Mouse (Mus musculus): ENCODE measurements around the gene Zfp382. TPM values are rescaled to one million over a fixed set of nuclear protein-coding genes. Genes with fewer than 3 reads are reported as not detected.

Zfp382 gene
- polyA plus RNA-seq, 1 experiment: 0.64 TPM

DNA sequence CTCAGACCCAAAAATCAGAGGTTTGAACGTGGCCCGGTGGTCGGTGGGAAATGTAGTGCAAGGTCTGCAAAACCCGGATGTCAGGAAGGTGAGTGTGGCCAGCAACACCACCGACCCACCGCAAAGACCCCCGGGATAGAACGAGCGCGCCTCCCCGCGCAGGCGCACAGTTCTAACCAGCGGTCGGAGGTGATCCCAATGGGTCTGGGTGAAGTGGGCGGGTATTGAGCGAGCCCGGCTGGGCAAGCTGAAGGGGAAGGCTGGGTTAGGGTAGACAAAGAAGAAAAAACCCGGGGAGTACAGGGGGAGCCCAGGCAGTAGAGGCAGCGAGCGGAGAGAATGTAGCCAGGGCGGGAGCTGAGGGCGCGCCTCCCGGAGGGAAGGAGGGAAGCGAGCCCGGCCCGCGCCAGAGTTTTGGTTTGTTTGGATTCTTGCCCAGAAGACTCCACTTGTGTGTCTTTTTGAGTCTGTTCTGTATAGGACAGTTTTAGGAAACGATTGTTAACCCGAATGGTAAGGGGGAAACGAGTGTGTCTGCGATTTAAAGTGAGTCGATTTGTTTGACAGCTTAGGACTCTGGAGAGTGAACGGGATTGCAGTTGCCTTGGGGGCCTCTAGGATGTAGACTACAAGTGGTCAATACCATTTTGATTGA, 21.9 kb downstream of the Zfp382 start:
- no peak for TF ChIP-seq POLR2A (IDR thresholded peaks at IDR 0.05; ENCODE audit: low read depth, low read length)
- TF ChIP-seq CTCF (conservative IDR thresholded peaks at IDR 0.05; ENCODE audit: insufficient read depth, insufficient read length, low read depth, low read length): no peak
- Histone ChIP-seq H3K4me3 (ENCODE audit: insufficient read depth, low read depth, low read length) (peak overlapping the region; percentile 42), H3K27ac (ENCODE audit: insufficient read depth, low read depth, low read length) (no peak overlapping the region), H3K27me3 (replicated peaks; ENCODE audit: control insufficient read depth, insufficient read depth, low read length) (no peaks in the 10 kb centered on the region), H3K4me1 (ENCODE audit: control insufficient read depth, insufficient read depth, low read length) (no peaks in the 10 kb centered on the region), H3K36me3 (ENCODE audit: control insufficient read depth, insufficient read depth, low read length) (no peaks in the 10 kb centered on the region)
- DNase-seq: peak; percentile 52
- 1% methylated on average over 35 of the region's 35 CpGs for WGBS

DNA sequence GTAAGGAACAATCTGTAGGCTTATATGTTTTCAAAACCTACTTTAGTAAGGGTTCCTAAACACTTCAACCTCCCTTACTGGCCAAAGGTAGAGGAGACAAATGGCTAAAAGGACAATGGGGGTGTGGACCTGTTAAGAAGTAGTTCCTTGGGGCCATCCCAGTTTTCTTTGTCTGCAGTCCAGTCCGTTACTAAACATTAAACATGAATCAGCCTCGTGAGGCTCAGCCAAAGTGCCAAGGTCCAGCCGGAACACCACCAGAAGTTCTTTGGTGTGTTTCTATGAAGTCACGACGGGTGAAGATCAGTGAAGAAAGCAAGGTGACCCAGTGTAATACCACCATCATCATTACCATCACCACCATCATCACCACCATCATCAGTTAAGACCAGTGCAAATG, 25.3 kb downstream of the Zfp382 start:
- H3K27me3 ChIP-seq (replicated peaks; ENCODE audit: control insufficient read depth, insufficient read depth, low read length): no peaks in the 10 kb centered on the region
- H3K36me3 ChIP-seq (ENCODE audit: control insufficient read depth, insufficient read depth, low read length): peaks cover 2% of the 10 kb centered on the region; the same call in 1 of the 2 replicates
- no peak overlapping the region for H3K4me3 ChIP-seq (ENCODE audit: insufficient read depth, low read depth, low read length)
- DNase-seq: peak; percentile 85
- no peak overlapping the region for H3K27ac ChIP-seq (ENCODE audit: insufficient read depth, low read depth, low read length)
- WGBS: 74% methylated on average over 5 of the region's 5 CpGs
- H3K4me1 ChIP-seq (ENCODE audit: control insufficient read depth, insufficient read depth, low read length): no peaks in the 10 kb centered on the region
- TF ChIP-seq POLR2A (IDR thresholded peaks at IDR 0.05; ENCODE audit: low read depth, low read length): no peak
- no peak for TF ChIP-seq CTCF (conservative IDR thresholded peaks at IDR 0.05; ENCODE audit: insufficient read depth, insufficient read length, low read depth, low read length)

DNA sequence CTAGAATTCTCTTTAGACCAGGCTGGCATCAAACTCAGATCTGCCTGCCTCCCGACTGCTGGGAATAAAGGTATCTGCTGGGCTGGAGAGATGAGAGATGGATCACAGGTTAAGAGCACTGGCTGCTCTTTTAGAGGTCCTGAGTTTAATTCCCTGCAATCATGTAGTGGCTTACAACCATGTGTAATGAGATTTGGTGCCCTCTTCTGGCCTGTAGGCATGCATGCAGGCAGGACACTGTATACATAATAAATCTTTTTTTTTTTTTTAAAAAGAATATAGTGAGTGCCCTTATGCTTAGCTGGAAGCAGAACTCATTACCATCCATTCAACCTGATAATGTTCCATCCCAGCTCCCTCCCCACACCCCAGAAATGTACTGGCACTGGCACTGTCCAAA, 32.3 kb downstream of the Zfp382 start:
- Histone ChIP-seq H3K4me3 (ENCODE audit: insufficient read depth, low read depth, low read length) (no peak overlapping the region), H3K36me3 (ENCODE audit: control insufficient read depth, insufficient read depth, low read length) (peaks cover 6% of the 10 kb centered on the region), H3K4me1 (ENCODE audit: control insufficient read depth, insufficient read depth, low read length) (no peaks in the 10 kb centered on the region), H3K27me3 (replicated peaks; ENCODE audit: control insufficient read depth, insufficient read depth, low read length) (no peaks in the 10 kb centered on the region), H3K27ac (ENCODE audit: insufficient read depth, low read depth, low read length) (no peak overlapping the region)
- no peak for DNase-seq
- no peak for TF ChIP-seq POLR2A (IDR thresholded peaks at IDR 0.05; ENCODE audit: low read depth, low read length)
- TF ChIP-seq CTCF (conservative IDR thresholded peaks at IDR 0.05; ENCODE audit: insufficient read depth, insufficient read length, low read depth, low read length): no peak
- WGBS: 100% methylated on average over 1 of the region's 1 CpGs

DNA sequence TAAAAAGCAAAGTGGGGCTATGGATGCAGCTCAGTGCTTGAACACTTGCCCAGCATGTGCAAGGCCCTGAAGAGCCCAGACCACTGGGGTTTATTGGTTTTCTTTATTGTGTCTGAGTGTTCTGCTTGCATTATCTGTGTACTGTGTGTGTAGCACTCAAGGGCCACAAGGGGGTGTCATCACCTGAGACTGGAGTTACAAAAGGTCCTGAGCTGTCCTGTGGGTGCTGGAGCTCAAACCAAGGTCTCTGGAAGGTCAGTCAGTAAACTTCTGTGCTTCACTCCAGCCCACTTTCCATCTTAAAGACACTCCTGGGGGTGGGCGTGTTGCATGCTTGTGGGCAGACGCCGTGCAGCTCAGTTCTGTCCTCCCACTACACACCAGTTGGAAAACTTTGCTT, 33.8 kb downstream of the Zfp382 start:
- TF ChIP-seq CTCF (conservative IDR thresholded peaks at IDR 0.05; ENCODE audit: insufficient read depth, insufficient read length, low read depth, low read length) (no peak), POLR2A (IDR thresholded peaks at IDR 0.05; ENCODE audit: low read depth, low read length) (no peak)
- Histone ChIP-seq H3K36me3 (ENCODE audit: control insufficient read depth, insufficient read depth, low read length) (peaks cover 4% of the 10 kb centered on the region), H3K27ac (ENCODE audit: insufficient read depth, low read depth, low read length) (no peak overlapping the region), H3K4me3 (ENCODE audit: insufficient read depth, low read depth, low read length) (no peak overlapping the region), H3K4me1 (ENCODE audit: control insufficient read depth, insufficient read depth, low read length) (no peaks in the 10 kb centered on the region), H3K27me3 (replicated peaks; ENCODE audit: control insufficient read depth, insufficient read depth, low read length) (no peaks in the 10 kb centered on the region)
- DNase-seq: no peak
- WGBS: 93% methylated on average over 3 of the region's 3 CpGs

DNA sequence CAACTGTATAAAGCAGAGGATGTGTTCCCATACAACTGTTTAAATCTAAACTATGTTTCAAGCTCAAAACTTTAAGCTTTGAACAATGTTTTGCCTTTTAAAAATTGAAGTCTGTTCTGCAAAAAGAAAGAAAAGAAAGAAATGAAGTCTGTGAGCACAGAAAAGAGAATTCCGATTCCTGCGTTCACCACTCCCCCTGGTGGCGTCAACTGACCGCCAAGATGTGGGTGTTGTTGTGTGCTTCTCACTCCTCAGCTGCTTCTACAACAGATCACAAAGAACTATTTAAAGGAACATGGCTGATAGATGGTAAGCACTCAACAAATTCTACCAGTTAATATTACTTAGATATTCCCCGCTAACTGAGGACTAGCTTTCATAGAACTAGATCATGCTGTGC, 41.4 kb downstream of the Zfp382 start:
- DNase-seq: no peak
- 97% methylated on average over 5 of the region's 5 CpGs for WGBS

DNA sequence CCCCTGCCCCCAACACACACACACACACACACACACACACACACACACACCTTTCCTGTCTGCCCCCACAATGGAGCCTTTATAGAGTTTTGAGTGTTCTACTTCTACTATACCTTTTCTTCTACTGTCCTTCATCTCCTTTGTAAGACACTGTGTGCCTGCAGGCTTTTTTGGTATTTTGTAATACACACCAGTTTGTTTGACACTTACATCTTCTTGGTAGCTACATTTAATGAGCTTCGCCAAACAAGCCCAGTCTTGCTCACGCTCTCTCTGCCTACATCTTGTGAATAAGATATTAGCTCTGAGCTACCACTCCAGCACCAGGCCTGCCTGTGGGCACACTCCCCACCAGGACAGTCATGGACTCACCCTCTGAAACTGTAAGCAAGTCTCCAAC, 43.0 kb downstream of the Zfp382 start:
- Histone ChIP-seq H3K27me3 (replicated peaks; ENCODE audit: control insufficient read depth, insufficient read depth, low read length) (no peaks in the 10 kb centered on the region), H3K36me3 (ENCODE audit: control insufficient read depth, insufficient read depth, low read length) (peaks cover 15% of the 10 kb centered on the region), H3K4me1 (ENCODE audit: control insufficient read depth, insufficient read depth, low read length) (no peaks in the 10 kb centered on the region), H3K4me3 (ENCODE audit: insufficient read depth, low read depth, low read length) (no peak overlapping the region), H3K27ac (ENCODE audit: insufficient read depth, low read depth, low read length) (no peak overlapping the region)
- no peak for DNase-seq
- TF ChIP-seq CTCF (conservative IDR thresholded peaks at IDR 0.05; ENCODE audit: insufficient read depth, insufficient read length, low read depth, low read length) (no peak), POLR2A (IDR thresholded peaks at IDR 0.05; ENCODE audit: low read depth, low read length) (no peak)
- 89% methylated on average over 2 of the region's 2 CpGs for WGBS

More for the DNA sequence above, 41.4 kb downstream of the Zfp382 start:
- no peaks in the 10 kb centered on the region for H3K27me3 ChIP-seq (replicated peaks; ENCODE audit: control insufficient read depth, insufficient read depth, low read length)
- no peaks in the 10 kb centered on the region for H3K4me1 ChIP-seq (ENCODE audit: control insufficient read depth, insufficient read depth, low read length)
- TF ChIP-seq POLR2A (IDR thresholded peaks at IDR 0.05; ENCODE audit: low read depth, low read length): no peak
- no peak for TF ChIP-seq CTCF (conservative IDR thresholded peaks at IDR 0.05; ENCODE audit: insufficient read depth, insufficient read length, low read depth, low read length)
- H3K36me3 ChIP-seq (ENCODE audit: control insufficient read depth, insufficient read depth, low read length): peaks cover 18% of the 10 kb centered on the region
- no peak overlapping the region for H3K27ac ChIP-seq (ENCODE audit: insufficient read depth, low read depth, low read length)
- H3K4me3 ChIP-seq (ENCODE audit: insufficient read depth, low read depth, low read length): no peak overlapping the region

DNA sequence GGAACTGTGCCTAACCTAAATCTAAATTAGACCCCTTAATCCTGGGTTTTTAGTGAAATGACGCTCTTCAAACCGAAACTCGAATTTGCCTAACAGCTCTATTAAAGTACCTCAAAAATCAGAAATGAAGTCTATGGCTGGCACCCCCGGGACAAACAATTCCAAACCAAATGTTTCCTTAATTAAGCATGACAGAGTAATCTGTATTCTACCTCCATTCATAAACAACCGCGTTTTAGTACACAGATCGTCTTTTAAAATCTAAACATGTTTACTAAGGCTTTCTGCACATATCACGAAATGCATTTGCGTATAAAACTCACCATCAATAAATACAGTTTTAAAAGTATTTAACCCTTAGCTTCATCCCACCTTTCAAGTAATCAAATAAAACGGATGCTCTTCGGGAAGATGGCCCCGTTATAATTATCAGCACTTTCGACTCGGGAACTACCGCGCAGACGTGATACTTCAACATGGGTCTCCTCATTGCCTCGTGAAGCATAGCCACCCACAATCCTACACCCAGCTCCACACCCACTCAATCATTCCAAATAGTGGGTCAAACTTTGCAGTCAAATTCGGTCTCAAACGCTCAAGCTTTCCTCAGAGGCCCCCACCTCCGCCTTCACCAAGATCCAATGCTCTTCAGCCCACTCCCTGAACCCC, 47.3 kb downstream of the Zfp382 start:
- DNase-seq: no peak
- H3K27me3 ChIP-seq (replicated peaks; ENCODE audit: control insufficient read depth, insufficient read depth, low read length): no peaks in the 10 kb centered on the region
- peaks cover 6% of the 10 kb centered on the region; the same call in 1 of the 2 replicates for H3K4me1 ChIP-seq (ENCODE audit: control insufficient read depth, insufficient read depth, low read length)
- TF ChIP-seq CTCF (conservative IDR thresholded peaks at IDR 0.05; ENCODE audit: insufficient read depth, insufficient read length, low read depth, low read length) (no peak), POLR2A (IDR thresholded peaks at IDR 0.05; ENCODE audit: low read depth, low read length) (no peak)
- H3K27ac ChIP-seq (ENCODE audit: insufficient read depth, low read depth, low read length): peak overlapping the region; percentile 53; the same call in 1 of the 2 replicates
- WGBS: 2% methylated on average over 21 of the region's 21 CpGs
- H3K4me3 ChIP-seq (ENCODE audit: insufficient read depth, low read depth, low read length): peak overlapping the region; percentile 70
- no peaks in the 10 kb centered on the region for H3K36me3 ChIP-seq (ENCODE audit: control insufficient read depth, insufficient read depth, low read length)
